Mouse (Mus musculus) heart, postnatal 36 days (tissue): ENCODE measurements around the gene Trabd2b. TPM values are rescaled to one million over a fixed set of nuclear protein-coding genes. Genes with fewer than 3 reads are reported as not detected.
A peak's percentile ranks its signal among the peaks of the same experiment; 100 is the strongest.

Experiments used
- DNase-seq, 2 experiments: peaks; one replicate each; pipeline ENCODE4 v3.0.0; 2021 to 2022
- intact Hi-C: fragments of 180-260 bp; cut with DNase I; formaldehyde crosslinking; loops from one replicate; pipeline ENCODE4 v1.15.1; 2025
- total RNA-seq, 2 experiments: library from RNA; stranded (reverse); gene quantifications; 2 replicates each; pipeline ENCODE4 v1.2.3; 2021

Trabd2b gene
- total RNA-seq, 2 experiments from 2014 or later: 53.1 to 71.5 TPM

DNA sequence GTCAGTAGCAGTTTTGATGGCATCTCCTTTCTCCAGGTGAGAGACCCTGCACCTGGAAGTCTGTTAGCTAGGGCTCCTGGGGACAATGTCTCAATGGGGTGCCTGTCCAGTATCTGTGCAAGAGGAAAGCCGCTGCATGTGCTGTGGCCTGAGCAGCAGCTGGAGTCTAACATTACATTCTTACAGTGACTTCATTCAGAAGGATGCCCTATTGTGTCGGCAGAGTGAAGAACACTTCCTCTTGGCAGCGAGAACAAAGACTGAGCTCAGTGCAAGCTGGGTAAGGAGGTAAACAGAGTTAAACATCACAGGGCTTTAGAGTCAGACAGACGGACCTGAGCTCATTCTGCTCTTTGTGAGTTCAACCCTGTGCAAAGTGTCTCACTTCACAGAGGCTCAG lies 218.8 kb downstream of the Trabd2b start:
- DNase-seq: no peak
- intact Hi-C loops: no loop called here

DNA sequence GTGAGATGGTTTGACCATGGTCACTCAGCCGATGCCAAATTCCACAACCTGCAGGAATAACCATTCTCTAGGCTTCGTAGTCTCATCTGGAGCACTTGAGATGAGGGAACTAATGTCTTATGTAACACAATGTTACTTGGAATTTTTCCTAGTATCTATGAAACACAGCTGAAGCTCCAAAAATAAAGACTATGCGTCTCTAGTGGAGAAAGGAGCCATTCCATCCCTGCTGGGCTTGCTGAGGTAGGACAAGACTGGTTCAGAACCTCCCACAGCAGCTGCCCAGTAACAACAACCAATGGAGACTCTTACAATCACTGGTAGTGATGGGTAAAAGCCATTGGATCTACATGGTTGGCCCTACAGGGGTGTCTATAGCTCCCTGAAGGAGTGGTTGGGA lies 219.4 kb downstream of the Trabd2b start:
- DNase-seq: no peak
- intact Hi-C loops: no loop called here

DNA sequence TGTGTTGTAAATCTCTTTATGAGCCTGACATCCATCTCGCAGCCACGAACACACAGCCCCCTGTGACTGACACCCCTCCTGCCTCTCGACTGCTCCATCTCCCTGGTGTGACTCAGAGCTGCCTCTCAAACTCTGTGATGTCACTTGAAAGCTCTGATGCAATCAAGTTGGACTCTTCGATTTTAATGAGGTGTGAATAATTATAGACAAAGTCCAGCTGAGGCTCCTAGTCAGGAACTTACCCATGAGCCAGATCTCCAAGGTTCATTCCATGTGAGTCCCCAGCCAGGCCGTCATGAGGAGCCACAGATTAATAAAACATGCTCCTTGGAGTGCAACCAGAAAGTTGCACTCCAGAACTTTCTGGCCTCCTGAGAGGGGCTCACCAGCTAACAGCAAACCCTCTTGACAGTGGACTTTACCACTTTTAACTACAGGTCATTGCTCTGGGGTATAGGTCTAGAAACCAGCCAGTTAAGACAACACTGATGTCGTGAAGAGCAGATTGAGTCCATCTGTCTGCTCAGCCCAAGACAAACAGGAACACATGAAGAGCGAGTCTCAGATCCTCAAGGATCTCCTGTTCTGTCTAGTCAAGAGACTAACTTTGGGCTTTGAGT lies 221.3 kb downstream of the Trabd2b start:
- intact Hi-C loops: no loop called here
- no peak for DNase-seq

DNA sequence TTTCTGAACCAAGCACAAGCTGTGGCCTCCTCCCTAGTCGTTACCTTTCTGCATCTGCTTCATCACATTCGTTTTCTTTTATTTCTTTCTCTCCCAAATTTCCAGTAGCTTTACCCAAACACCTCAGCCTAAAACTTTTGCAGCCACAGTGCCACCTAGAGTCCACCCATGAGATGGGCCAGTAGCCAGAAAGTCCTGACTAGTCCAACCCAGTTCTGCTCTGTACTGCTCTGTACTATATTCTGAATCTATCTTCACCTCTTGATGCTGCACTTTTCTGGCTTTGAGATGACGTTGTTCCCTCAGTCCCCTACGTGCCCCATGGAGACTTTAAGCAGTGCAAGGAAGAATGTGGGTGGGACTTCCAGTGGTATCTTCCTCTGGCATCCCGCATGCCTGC lies 229.4 kb downstream of the Trabd2b start:
- intact Hi-C loops: loop anchor here (2.0 to 5.0 kb wide), 4 partner anchors 164 to 335 kb away; no protein-coding TSS in a partner anchor
- peak; percentile 73 to 79 for DNase-seq

DNA sequence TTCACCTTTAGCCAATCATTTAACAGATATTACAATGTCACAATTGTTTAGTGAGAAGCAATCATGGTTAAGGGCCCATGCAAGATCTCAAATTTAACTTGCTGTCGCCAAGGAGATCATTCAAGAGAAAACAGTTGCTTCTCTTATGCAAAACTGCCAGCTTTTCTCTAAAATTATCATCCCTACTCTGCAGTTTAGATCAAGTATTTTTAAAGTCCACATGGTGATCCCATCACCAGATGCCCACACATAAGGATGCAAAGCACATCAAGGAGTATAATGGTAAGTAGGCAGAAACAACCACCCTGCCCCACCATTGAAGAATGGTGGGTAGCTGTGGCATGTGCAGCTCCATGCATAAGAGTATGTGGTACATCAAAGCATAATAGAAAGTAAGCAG lies 229.8 kb downstream of the Trabd2b start:
- intact Hi-C loops: loop anchor here (2.0 to 5.0 kb wide), 4 partner anchors 164 to 336 kb away; no protein-coding TSS in a partner anchor
- no peak for DNase-seq

DNA sequence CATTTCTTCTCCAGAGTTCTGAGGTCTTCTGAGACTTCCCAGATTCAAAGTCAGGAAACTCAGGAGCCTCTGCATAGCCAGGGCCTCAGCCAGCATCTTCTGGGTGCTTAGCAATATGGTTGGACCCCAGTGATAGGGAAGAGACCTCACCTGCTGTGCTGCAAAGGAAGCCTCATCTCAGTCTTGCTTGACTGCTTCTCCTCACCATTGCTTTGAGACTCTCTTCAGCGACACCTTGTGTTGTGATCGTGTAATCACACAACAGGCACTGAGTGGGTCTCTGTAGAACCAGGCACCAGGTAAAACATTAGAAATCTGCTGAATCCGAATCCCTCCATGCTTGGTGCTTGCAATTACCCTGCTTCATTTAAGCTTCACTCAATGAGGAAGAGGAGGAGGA lies 230.6 kb downstream of the Trabd2b start:
- no peak for DNase-seq
- intact Hi-C loops: loop anchor here (1.0 to 5.0 kb wide), 5 partner anchors 165 to 336 kb away; no protein-coding TSS in a partner anchor

DNA sequence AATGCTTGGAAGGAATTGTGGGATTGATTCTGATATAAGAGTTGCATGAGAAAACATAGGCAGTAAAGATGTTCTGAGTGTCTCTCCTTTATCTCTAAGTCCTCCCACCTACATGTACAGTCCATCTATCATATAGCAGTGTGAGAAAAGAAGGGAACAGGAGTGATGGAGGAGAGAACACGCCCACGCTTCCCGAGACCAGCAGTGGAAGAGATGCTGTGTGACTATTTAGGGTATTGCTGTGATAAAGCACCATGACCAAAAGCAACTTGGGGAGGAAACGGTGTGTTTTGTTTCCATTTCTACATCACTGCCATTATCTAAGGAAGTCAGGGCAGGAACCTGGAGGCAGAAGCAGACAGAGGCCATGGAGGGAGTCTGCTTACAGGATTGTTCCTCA lies 235.9 kb downstream of the Trabd2b start:
- DNase-seq: no peak
- intact Hi-C loops: no loop called here

DNA sequence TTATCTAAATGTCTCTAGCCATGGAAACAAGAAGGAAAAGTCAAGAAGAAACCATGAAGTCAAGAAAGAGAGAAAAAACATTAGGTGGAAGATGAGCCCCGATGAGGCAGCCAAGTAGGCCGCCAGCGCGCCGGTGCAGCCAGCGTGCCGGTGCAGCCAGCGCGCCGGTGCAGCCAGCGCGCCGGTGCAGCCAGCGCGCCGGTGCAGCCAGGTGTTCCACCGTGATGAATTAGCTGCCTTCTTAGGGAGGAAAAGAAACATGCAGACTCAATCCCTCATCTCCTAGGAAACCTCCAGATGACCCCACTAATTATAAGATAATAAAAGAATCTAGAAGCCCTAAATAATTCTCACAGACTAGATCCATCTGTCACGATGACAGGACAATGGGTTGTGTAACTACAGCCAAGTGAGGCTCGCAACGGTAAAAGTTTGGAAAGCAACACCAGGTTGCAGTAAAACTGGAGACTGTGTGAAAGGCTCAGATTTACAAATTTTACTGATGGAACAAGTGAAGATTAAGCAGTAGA lies 237.2 kb downstream of the Trabd2b start:
- intact Hi-C loops: no loop called here
- no peak for DNase-seq

DNA sequence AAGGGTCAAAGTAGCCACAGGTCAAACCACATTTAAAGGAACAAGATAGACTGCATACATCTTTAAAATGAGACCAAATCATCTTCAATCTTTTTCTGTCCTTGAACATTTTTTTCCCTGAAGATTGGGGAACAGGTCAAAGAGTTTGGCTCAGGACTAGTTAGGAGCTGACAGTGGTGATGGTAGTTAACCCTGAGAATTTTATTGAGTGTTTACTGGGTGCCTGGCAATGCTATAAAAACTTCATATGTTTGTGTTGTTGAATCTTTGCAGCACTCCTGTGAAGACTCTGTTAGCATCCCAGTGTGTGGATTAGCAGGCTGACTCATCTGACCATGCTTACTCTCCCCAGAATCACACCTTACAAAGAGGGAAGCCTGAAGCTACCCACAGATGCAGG lies 238.8 kb downstream of the Trabd2b start:
- intact Hi-C loops: no loop called here
- no peak for DNase-seq

DNA sequence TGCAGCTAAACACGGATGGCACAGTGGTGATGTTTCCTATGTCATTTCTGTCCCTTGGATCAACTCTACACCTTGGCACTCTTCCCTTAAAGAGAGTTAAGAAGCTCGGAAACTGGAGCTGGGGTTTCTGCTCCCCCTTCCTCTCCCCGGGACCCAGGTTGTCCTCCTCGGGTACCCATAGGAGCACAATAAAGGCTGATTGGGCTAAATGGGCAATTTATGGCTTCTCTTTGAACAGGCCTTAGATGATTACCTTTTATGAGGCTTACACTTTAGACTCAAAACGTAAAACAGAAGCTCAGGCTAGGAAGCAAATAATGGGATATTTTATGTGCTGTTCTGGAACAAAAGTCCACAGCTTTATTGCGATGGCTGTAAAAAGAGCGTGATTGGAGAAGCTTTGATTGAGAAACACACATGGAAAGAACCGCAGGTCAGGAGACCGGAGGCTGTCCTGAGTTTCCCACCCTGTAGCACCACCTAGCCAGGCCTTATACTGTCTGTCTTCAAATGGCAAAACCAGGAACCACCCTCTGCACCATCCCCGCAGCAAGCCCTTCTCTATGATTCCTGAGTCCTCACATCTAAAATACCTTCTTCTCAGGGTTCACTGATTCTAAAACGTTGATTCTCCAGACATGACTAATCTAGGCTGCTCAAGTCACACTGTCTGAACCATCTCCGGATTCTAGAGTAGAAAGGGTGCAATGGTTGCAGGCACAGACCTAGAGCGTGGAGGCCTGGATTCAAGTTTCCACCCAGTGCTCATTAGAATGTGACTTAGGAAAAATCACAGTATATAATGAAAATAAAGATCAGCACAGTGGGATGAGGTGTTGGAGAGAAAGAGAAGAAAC lies 240.5 kb downstream of the Trabd2b start:
- intact Hi-C loops: loop anchor here (1.0 kb wide), 1 partner anchor 300 kb away; no protein-coding TSS in a partner anchor
- no peak for DNase-seq

DNA sequence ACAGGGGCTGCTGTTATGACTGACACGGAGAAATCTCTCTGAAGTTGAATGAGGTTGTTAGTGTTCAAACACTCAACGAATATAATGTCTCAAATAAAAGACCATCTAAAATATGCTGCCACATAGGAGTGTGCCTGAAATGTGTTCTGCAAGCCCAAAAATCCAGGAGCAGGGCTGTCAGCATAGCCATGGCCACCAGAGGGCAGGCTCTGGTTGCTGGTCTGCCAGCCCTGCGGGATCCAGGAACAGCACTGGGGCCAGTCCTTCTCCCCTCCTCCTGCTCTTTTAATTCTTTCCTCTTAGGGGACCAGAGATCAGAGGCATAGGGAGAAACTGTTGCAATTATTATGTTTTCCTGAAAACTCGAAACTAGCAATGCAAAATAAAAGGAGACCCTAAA lies 241.2 kb downstream of the Trabd2b start:
- peak; percentile 67 to 81 for DNase-seq
- intact Hi-C loops: loop anchor here (1.0 kb wide), 1 partner anchor 300 kb away; no protein-coding TSS in a partner anchor

DNA sequence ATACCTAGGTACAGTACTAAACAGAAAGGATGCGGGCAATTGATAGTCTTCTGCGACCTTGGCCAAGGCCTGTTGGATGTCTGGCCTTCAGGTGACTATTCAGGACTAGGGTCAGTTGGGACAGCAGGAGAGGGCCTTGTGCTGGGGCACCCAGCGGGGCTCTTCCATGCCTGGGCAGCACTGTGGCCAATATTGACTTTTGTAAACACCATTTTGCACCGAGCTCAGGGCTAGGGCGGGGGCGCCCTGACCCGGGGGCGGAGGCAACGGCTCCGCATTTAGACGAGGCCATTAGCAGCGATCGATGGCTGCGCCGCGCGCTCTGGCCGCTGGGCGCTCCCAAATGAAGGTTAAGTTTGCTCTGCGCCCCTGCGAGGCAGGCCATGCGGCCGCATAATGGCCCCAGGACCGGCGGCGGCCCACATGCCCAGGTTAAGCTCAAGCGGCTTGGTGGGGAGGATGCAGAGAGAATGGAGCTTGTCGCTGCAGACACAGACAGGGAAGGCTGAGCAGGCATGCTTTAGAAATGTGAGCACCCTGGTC lies 242.1 kb downstream of the Trabd2b start:
- intact Hi-C loops: no loop called here
- no peak for DNase-seq

DNA sequence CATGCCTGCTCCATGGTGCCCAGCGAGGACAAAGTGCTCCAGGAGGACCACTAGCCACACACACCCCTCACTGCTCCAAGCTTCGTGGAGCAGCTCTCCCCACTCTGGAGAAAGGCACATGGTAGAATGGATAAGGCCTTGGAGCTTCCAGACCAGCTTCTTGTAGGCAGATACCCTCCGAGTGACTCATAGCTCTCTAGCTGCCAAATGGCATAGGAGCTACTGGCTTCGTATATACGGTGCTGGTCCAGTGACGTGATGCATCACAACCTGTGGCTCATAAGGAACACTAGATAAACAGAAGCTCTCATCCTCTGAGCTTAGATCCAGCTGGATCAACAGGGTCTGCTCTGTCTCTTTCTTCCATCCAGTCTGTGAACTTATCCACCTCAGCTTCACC lies 244.0 kb downstream of the Trabd2b start:
- intact Hi-C loops: no loop called here
- DNase-seq: no peak

DNA sequence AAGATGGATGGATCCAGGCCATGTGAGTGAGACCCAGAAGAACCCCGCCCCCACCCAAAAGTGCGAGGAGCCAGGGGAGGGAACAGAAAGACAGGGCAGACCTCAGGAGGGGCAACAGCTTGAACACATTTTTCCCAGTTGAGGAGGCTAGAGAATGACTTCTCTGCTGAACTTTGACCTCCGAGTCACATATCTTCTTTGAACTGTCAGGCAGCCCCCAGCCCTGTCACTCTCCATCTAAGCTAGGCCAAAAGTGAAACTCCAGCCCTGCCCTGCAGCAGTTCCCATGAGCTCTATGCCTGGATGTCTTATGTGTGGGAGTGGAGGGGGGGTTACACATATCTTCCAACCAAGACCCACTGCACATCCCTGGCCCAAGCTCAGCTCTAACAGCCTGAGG lies 244.5 kb downstream of the Trabd2b start:
- intact Hi-C loops: no loop called here

DNA sequence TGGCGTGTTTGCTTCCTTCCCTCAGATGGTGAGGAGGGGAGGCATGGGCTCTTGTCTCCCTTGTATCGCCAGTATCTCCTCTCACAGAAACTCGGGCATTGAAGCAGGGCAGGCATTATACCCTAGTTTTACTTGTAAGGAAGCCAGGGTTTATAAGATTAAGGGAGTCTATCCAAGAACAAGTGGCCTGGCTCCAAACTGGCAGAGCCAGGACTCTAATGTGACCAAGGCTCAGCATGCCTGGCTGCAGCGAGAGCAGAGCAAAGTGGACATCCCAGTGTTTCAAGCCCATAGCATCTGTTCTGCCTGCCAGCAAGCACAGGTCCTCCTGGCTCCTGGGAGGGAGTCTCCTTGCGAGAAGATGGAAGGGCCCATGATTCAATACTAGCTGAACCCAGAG lies 245.1 kb downstream of the Trabd2b start:
- intact Hi-C loops: no loop called here
- DNase-seq: peak in 1 of 2 experiments; percentile 36

More for the DNA sequence above, 244.5 kb downstream of the Trabd2b start:
- no peak for DNase-seq

DNA sequence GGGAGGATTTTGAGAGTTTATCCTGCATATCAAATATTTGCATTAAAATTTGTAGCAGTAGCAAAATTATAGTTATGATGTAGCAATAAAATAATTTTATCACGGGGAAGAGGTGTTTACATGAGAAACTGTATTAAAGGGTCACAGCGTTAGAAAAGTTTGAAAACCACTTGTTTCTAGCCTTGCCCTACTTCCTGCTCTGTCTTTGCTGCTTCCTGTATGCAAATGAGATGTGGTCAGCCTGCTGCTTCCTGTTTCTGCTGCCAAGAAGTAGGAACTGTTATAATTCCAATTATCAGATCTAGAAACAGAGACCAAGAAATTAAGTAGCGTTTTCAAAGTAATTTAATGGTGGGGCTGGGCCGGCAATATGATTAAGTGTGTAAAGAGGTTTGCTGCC lies 245.9 kb downstream of the Trabd2b start:
- no peak for DNase-seq
- intact Hi-C loops: no loop called here

DNA sequence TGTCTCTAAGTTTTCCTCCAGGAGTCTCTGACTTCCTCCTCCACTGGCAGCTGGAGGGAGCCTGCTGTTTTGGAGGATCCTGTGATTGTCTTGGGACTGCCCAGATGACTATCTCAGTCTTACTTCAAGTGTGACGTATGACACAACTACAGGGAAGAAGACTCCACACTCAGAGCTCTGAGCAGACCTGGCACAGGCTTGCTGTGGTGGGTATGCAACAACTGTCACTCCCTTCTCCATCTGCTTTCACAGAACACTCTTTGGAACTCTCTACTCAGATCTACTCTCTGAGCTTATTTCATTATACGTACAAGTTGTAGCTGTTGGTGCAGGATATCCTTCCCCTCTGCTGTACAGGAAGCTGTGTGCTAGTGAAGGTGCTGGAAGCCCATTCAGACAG lies 251.4 kb downstream of the Trabd2b start:
- DNase-seq: no peak
- intact Hi-C loops: no loop called here

DNA sequence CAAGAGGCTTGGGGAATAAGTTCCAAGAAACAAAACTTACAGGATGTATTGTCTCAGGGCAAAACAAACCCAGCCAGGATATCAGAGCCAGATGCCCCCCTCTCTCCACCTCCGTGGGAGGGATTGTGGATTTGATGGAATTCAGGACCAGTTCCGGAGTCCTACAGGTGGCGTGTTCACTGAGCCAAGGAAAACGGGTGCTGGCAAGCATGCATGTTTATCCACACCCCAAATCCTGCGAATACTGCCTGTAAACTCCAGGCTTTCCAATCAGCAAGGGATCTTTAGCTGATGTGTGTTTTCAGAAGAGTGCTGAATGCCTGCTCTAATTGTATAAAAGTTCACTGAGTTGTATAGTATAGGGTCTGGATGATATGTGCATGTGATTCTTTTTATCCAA lies 253.4 kb downstream of the Trabd2b start:
- intact Hi-C loops: loop anchor here (10.0 kb wide), 1 partner anchor 425 kb away; the partner anchor contains the start of gene Pdzk1ip1

DNA sequence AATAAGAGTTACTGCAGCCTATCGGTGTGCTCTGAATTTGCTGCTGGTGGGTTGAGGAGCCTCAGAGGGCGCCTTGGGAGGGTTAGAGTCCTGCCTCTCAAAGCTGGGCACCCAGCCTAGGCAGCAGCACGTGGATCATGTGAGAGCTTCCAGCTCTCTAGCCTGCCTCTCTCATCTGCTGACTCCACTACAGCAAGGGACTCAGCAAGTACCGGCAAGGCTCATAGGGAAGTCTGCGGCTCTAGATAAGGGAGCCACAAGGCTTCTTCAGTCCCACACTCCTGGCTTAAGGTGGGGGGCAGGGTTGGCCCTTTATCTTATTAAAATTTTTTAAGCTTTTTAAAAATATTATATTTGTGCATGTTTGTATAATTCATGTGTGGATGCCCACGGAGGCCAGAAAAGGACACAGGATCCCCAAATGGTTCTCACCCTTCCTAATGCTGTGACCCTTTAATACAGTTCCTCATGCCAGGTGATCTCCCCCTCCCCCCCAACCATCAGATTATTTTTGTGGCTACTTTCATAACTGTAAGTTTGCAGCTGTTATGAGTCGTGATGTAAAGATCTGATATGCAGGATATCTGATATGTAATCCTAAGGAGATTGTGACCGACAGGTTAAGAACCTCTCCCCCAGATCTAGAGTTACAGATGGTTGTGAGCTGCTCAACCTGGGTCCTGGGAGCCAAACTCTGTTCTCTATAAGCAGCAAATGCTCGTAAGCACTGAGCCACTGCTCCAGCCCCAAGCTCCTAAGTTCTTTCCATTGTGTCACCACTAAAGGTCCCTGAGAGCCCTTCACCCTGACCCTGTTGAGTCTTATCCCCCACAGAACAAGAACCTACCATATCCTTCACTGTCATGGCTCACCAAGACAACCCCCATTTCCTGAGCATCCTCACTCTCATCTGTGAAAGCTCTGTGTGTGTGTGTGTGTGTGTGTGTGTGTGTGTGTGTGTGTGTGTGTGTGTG lies 257.8 kb downstream of the Trabd2b start:
- intact Hi-C loops: loop anchor here (1.0 to 10.0 kb wide), 2 partner anchors 283 to 420 kb away; partner anchors contain the start of gene Pdzk1ip1
- DNase-seq: peak; percentile 31 to 34

More for the DNA sequence above, 253.4 kb downstream of the Trabd2b start:
- no peak for DNase-seq
